Mouse (Mus musculus) hindbrain, embryonic 10.5 days (tissue): ENCODE measurements around the gene Arfip2. TPM values are rescaled to one million over a fixed set of nuclear protein-coding genes. Genes with fewer than 3 reads are reported as not detected.

Experiments
- DNase-seq: peaks from one replicate; pipeline ENCODE4 v3.0.0-alpha.2; 2017; ENCODE audit warnings: low spot score
- H3K27ac ChIP-seq: fragments of 300-500 bp; sonication (generic); 2 replicates; pipeline ENCODE4 v1.5.1; 2016; ENCODE audit warnings: mild to moderate bottlenecking, moderate library complexity
- H3K27me3 ChIP-seq: fragments of 300-500 bp; sonication (generic); 2 replicates; pipeline ENCODE4 v1.6.1; 2016; ENCODE audit warnings: mild to moderate bottlenecking; ENCODE audit not compliant: poor library complexity, insufficient read depth, severe bottlenecking
- H3K36me3 ChIP-seq: fragments of 300-500 bp; sonication (generic); 2 replicates; pipeline ENCODE4 v1.6.1; 2016; ENCODE audit warnings: mild to moderate bottlenecking, moderate library complexity
- H3K4me1 ChIP-seq: fragments of 300-500 bp; sonication (generic); replicated peaks from 2 replicates; pipeline ENCODE4 v1.6.1; 2016; ENCODE audit warnings: mild to moderate bottlenecking
- H3K4me3 ChIP-seq: fragments of 300-500 bp; sonication (generic); 2 replicates; pipeline ENCODE4 v1.5.1; 2016; ENCODE audit warnings: mild to moderate bottlenecking, moderate library complexity
- H3K9me3 ChIP-seq: fragments of 300-500 bp; sonication (generic); 2 replicates; pipeline ENCODE4 v1.6.1; 2016; ENCODE audit warnings: mild to moderate bottlenecking, moderate library complexity
- whole genome bisulfite sequencing: fragments of 180-500 bp; shearing (Covaris S2); methylation state at CpG from one replicate; pipeline ENCODE4 v1.1.7; 2016; 5-methylcytosine and 5-hydroxymethylcytosine counted together
- polyA plus RNA-seq: library from polyadenylated mRNA; unstranded; fragments of >200 nt; fragmentation: Nextera tagmentation; extraction: Ambion mirVana; gene quantifications from 2 replicates; pipeline ENCODE4 v1.2.1, GENCODE M21; 2016

Gene Arfip2
- polyA plus RNA-seq, 1 experiment from 2014 or later = 69.7 TPM

GRCm38 (mm10) chr7:105602860-105603623 lies 37.2 kb downstream of the Arfip2 start:
- Histone ChIP-seq H3K36me3 (no peaks in the 10 kb centered on the region), H3K4me1 (no peaks in the 10 kb centered on the region), H3K27me3 (no peaks in the 10 kb centered on the region), H3K27ac (no peak overlapping the region), H3K9me3 (no peaks in the 10 kb centered on the region; the same call in 1 of the 2 replicates), H3K4me3 (no peak overlapping the region)
- DNase-seq = peak; percentile 69
- 33% methylated on average over 9 of the region's 9 CpGs for WGBS

- Histone ChIP-seq H3K27ac (no peak overlapping the region), H3K4me1 (no peaks in the 10 kb centered on the region), H3K9me3 (no peaks in the 10 kb centered on the region), H3K4me3 (no peak overlapping the region), H3K36me3 (no peaks in the 10 kb centered on the region), H3K27me3 (no peaks in the 10 kb centered on the region)
- WGBS = 15% methylated on average over 7 of the region's 7 CpGs
- no peak for DNase-seq
Observed at GRCm38 (mm10) chr7:105590097-105590496, 50.1 kb downstream of the Arfip2 start.

GRCm38 (mm10) chr7:105588325-105588912 lies 51.8 kb downstream of the Arfip2 start:
- no peaks in the 10 kb centered on the region for H3K9me3 ChIP-seq
- H3K27ac ChIP-seq = no peak overlapping the region
- 76% methylated on average over 9 of the region's 9 CpGs for WGBS
- H3K4me3 ChIP-seq = no peak overlapping the region
- no peaks in the 10 kb centered on the region for H3K27me3 ChIP-seq
- no peaks in the 10 kb centered on the region for H3K36me3 ChIP-seq
- DNase-seq = no peak
- H3K4me1 ChIP-seq = no peaks in the 10 kb centered on the region

Other genes starting within 250 kb of the Arfip2 start
- gene Fam160a2, start 240.4 kb downstream of the Arfip2 start, polyA plus RNA-seq = 39.9 and 41.6 TPM in 2 replicates
- gene Cnga4, start 235.8 kb downstream of the Arfip2 start, polyA plus RNA-seq = 0.13 TPM in 1 of 2 replicates, not detected in the other
- gene Cckbr, start 214.7 kb downstream of the Arfip2 start, polyA plus RNA-seq = 0.49 and 0.60 TPM in 2 replicates
- 23.0 and 32.2 TPM in 2 replicates for gene Cavin3, start 158.1 kb downstream of the Arfip2 start, polyA plus RNA-seq
- 36.8 and 52.4 TPM in 2 replicates for gene Smpd1, start 86.1 kb downstream of the Arfip2 start, polyA plus RNA-seq
- gene Apbb1, start 58.8 kb downstream of the Arfip2 start, polyA plus RNA-seq = 118 and 171 TPM in 2 replicates
- gene Hpx, start 40.3 kb downstream of the Arfip2 start, polyA plus RNA-seq = 0.20 and 0.25 TPM in 2 replicates
- 40.9 and 42.2 TPM in 2 replicates for gene Trim3, start 6.8 kb downstream of the Arfip2 start, polyA plus RNA-seq
- 164 and 184 TPM in 2 replicates for gene Timm10b, start 360 bp downstream of the Arfip2 start, polyA plus RNA-seq
- 18.5 and 28.1 TPM in 2 replicates for gene Gm45799, start 136 bp upstream of the Arfip2 start, polyA plus RNA-seq
- 0.31 and 0.51 TPM in 2 replicates for gene Dnhd1, start 10.4 kb upstream of the Arfip2 start, polyA plus RNA-seq
- 234 and 240 TPM in 2 replicates for gene Ilk, start 96.2 kb upstream of the Arfip2 start, polyA plus RNA-seq
- gene Rrp8, start 97.0 kb upstream of the Arfip2 start, polyA plus RNA-seq = 33.6 and 36.2 TPM in 2 replicates
- gene Taf10, start 103.9 kb upstream of the Arfip2 start, polyA plus RNA-seq = 177 and 188 TPM in 2 replicates
- gene Tpp1, start 111.8 kb upstream of the Arfip2 start, polyA plus RNA-seq = 57.8 and 59.2 TPM in 2 replicates
- gene Dchs1, start 147.2 kb upstream of the Arfip2 start, polyA plus RNA-seq = 9.3 and 13.4 TPM in 2 replicates
- gene Mrpl17, start 170.7 kb upstream of the Arfip2 start, polyA plus RNA-seq = 298 and 325 TPM in 2 replicates